In genomic region chr9:102777631-102778591, GRCm38 (mm10) we compare ENCODE assay signal across 8 mouse cellular contexts. TPM values are rescaled to one million over a fixed set of nuclear protein-coding genes. Genes with fewer than 3 reads are reported as not detected.
DNase-seq lines count a peak whose midpoint lies in the region; ATAC-seq lines count a peak whose summit lies in the region.

No protein-coding gene starts in this region.

- ATAC-seq in granulocyte monocyte progenitor cell, adult 5-6 weeks (replicated peaks; ENCODE audit: poor library complexity, severe bottlenecking), result peak; percentile 45
- peak; percentile 18; the same call in 1 of the 2 replicates for ATAC-seq in kidney, embryonic 14.5 days (ENCODE audit: low FRiP score, low TSS enrichment)
- no peak for ATAC-seq in midbrain, embryonic 15.5 days (replicated peaks)

- no peaks in the 10 kb centered on the region for H3K27me3 ChIP-seq in kidney, embryonic 14.5 days (ENCODE audit: control insufficient read depth, insufficient read depth, low read length)
- H3K27me3 ChIP-seq in midbrain, embryonic 15.5 days (replicated peaks), result no peaks in the 10 kb centered on the region

- H3K36me3 ChIP-seq in kidney, embryonic 14.5 days (ENCODE audit: control insufficient read depth, insufficient read depth, low read length), result no peaks in the 10 kb centered on the region
- H3K36me3 ChIP-seq in midbrain, embryonic 15.5 days (replicated peaks), result no peaks in the 10 kb centered on the region

- no peak overlapping the region for H3K9ac ChIP-seq in kidney, embryonic 14.5 days (ENCODE audit: low read depth, low read length)
- H3K9ac ChIP-seq in midbrain, embryonic 15.5 days, result no peak overlapping the region

- H3K4me3 ChIP-seq in kidney, embryonic 14.5 days (ENCODE audit: low read length), result no peak overlapping the region
- no peak overlapping the region for H3K4me3 ChIP-seq in midbrain, embryonic 15.5 days

- WGBS in kidney, embryonic 14.5 days, result 43% methylated on average over 18 of the region's 18 CpGs
- 67% methylated on average over 18 of the region's 18 CpGs for WGBS in midbrain, embryonic 15.5 days

- no peaks in the 10 kb centered on the region for H3K9me3 ChIP-seq in kidney, embryonic 14.5 days (ENCODE audit: control insufficient read depth, low read length)
- no peaks in the 10 kb centered on the region for H3K9me3 ChIP-seq in midbrain, embryonic 15.5 days

- peaks cover 25% of the 10 kb centered on the region for H3K4me1 ChIP-seq in kidney, embryonic 14.5 days (ENCODE audit: control insufficient read depth, insufficient read depth, low read length)
- no peaks in the 10 kb centered on the region for H3K4me1 ChIP-seq in midbrain, embryonic 15.5 days

- no peak overlapping the region for H3K4me2 ChIP-seq in kidney, embryonic 14.5 days (replicated peaks; ENCODE audit: low read depth, low read length)
- no peak overlapping the region for H3K4me2 ChIP-seq in midbrain, embryonic 15.5 days

- peak; percentile 36 for DNase-seq in urinary bladder, postnatal 14 days (ENCODE audit: low spot score)
- DNase-seq in urinary bladder, adult 2 months (ENCODE audit: low spot score), result no peak
- peak; percentile 90 for DNase-seq in lung, postnatal 10 days
- DNase-seq in layer of hippocampus, postnatal 14 days (ENCODE audit: low spot score in 2 of 2), result no peak
- DNase-seq in spleen, adult 18-20 months, result no peak

- H3K27ac ChIP-seq in kidney, embryonic 14.5 days (ENCODE audit: low read depth, low read length), result peak overlapping the region; percentile 74
- H3K27ac ChIP-seq in midbrain, embryonic 15.5 days, result no peak overlapping the region

RNA-seq across cellular contexts. Expression of gene Ryk, which starts 56.8 kb away (rescaled TPM):
- 69.2 and 78.7 TPM in 2 replicates for polyA plus RNA-seq in urinary bladder, adult 2 months (2012; rRNA removed)
- 2.9 and 4.4 TPM in 2 replicates for total RNA-seq in granulocyte monocyte progenitor cell, adult 5-6 weeks (2014; fragmentation: Nextera tagmentation)
- 0.10 and 0.95 TPM in 2 replicates for total RNA-seq in granulocyte monocyte progenitor cell, adult 5-6 weeks (2017)
- 29.9 and 32.7 TPM in 2 replicates for polyA plus RNA-seq in kidney, embryonic 14.5 days (2014; fragmentation: Nextera tagmentation; extraction: Ambion mirVana)
- 10 to 100 TPM; 36.0 to 40.0 TPM for total RNA-seq in layer of hippocampus, postnatal 14 days (2021)
- 12.5 and 14.1 TPM in 2 replicates for polyA plus RNA-seq in midbrain, embryonic 15.5 days (2015; fragmentation: Nextera tagmentation; extraction: Ambion mirVana)

Comparison
In these comparisons a context has a peak if more than half of its experiments do, and no peak if none do; other contexts are left out.
1. DNase-seq: peak in urinary bladder, postnatal 14 days (single experiment) and lung, postnatal 10 days (single experiment); none in urinary bladder, adult 2 months (single experiment), layer of hippocampus, postnatal 14 days (0 of 2) and spleen, adult 18-20 months (0 of 2).